Comparison of ENCODE assay signal across 8 mouse cellular contexts in genomic region chr10:60814444-60815057, GRCm38 (mm10). TPM values are rescaled to one million over a fixed set of nuclear protein-coding genes. Genes with fewer than 3 reads are reported as not detected.
DNase-seq lines count a peak whose midpoint lies in the region; ATAC-seq and TF ChIP-seq lines count a peak whose summit lies in the region.

No protein-coding gene starts in this region.

- H3K9me3 ChIP-seq in midbrain, embryonic 10.5 days (replicated peaks) = no peaks in the 10 kb centered on the region
- no peaks in the 10 kb centered on the region for H3K9me3 ChIP-seq in midbrain, embryonic 14.5 days (ENCODE audit: control insufficient read depth, low read length)
- no peaks in the 10 kb centered on the region for H3K9me3 ChIP-seq in embryonic facial prominence, embryonic 14.5 days (ENCODE audit: control insufficient read depth, low read length)
- H3K9me3 ChIP-seq in limb, embryonic 12.5 days = no peaks in the 10 kb centered on the region

- H3K27me3 ChIP-seq in midbrain, embryonic 10.5 days (ENCODE audit: low read depth, poor library complexity, severe bottlenecking) = peaks cover 86% of the 10 kb centered on the region
- no peaks in the 10 kb centered on the region for H3K27me3 ChIP-seq in midbrain, embryonic 14.5 days (ENCODE audit: control insufficient read depth, insufficient read depth, low read length)
- no peaks in the 10 kb centered on the region for H3K27me3 ChIP-seq in embryonic facial prominence, embryonic 14.5 days (replicated peaks; ENCODE audit: control insufficient read depth, insufficient read depth, low read length)
- H3K27me3 ChIP-seq in limb, embryonic 12.5 days = no peaks in the 10 kb centered on the region
- H3K27me3 ChIP-seq in small intestine, adult 2 months (ENCODE audit: control insufficient read depth, insufficient read depth, low read length) = no peaks in the 10 kb centered on the region
- no peaks in the 10 kb centered on the region for H3K27me3 ChIP-seq in thymus, adult 2 months (ENCODE audit: control insufficient read depth, insufficient read depth, low read length)

- no peaks in the 10 kb centered on the region for H3K36me3 ChIP-seq in midbrain, embryonic 10.5 days
- no peaks in the 10 kb centered on the region for H3K36me3 ChIP-seq in midbrain, embryonic 14.5 days (ENCODE audit: control insufficient read depth, insufficient read depth, low read length)
- H3K36me3 ChIP-seq in embryonic facial prominence, embryonic 14.5 days (ENCODE audit: control insufficient read depth, insufficient read depth, low read length) = no peaks in the 10 kb centered on the region
- no peaks in the 10 kb centered on the region for H3K36me3 ChIP-seq in limb, embryonic 12.5 days
- no peaks in the 10 kb centered on the region for H3K36me3 ChIP-seq in small intestine, adult 2 months (ENCODE audit: control insufficient read depth, insufficient read depth, low read length)
- no peaks in the 10 kb centered on the region for H3K36me3 ChIP-seq in thymus, adult 2 months (ENCODE audit: control insufficient read depth, insufficient read depth, low read length)

- peak overlapping the region; percentile 72 for H3K27ac ChIP-seq in midbrain, embryonic 10.5 days (replicated peaks)
- no peak overlapping the region for H3K27ac ChIP-seq in midbrain, embryonic 14.5 days (replicated peaks; ENCODE audit: low read depth, low read length)
- H3K27ac ChIP-seq in embryonic facial prominence, embryonic 14.5 days (replicated peaks; ENCODE audit: low read depth, low read length) = peak overlapping the region; percentile 46
- H3K27ac ChIP-seq in limb, embryonic 12.5 days = peak overlapping the region; percentile 97
- peak overlapping the region; percentile 53 for H3K27ac ChIP-seq in small intestine, adult 2 months (ENCODE audit: insufficient read depth, low read depth, low read length)
- H3K27ac ChIP-seq in thymus, adult 2 months (ENCODE audit: control insufficient read depth, insufficient read depth, low read length) = no peak overlapping the region

- ATAC-seq in midbrain, embryonic 14.5 days (ENCODE audit: low FRiP score, low TSS enrichment) = no peak
- ATAC-seq in embryonic facial prominence, embryonic 14.5 days (ENCODE audit: low read depth) = peak; percentile 31
- ATAC-seq in limb, embryonic 12.5 days (ENCODE audit: insufficient number of reproducible peaks, insufficient read depth, low FRiP score, low TSS enrichment, low read depth) = peak; percentile 22
- no peak for ATAC-seq in cerebellum, adult (ENCODE audit: insufficient number of reproducible peaks, low FRiP score, low TSS enrichment)

- H3K4me2 ChIP-seq in midbrain, embryonic 14.5 days (ENCODE audit: low read length) = no peak overlapping the region
- peak overlapping the region; percentile 20; the same call in 1 of the 2 replicates for H3K4me2 ChIP-seq in embryonic facial prominence, embryonic 14.5 days (ENCODE audit: low read depth, low read length)
- peak overlapping the region; percentile 49 for H3K4me2 ChIP-seq in limb, embryonic 12.5 days

- TF ChIP-seq POLR2A in small intestine, adult 2 months (IDR thresholded peaks at IDR 0.05; ENCODE audit: low read depth, low read length) = no peak
- no peak for TF ChIP-seq POLR2A in thymus, adult 2 months (IDR thresholded peaks at IDR 0.05; ENCODE audit: control insufficient read depth, extremely low read depth, insufficient read depth, low read length, poor library complexity)

- peaks cover 67% of the 10 kb centered on the region for H3K4me1 ChIP-seq in midbrain, embryonic 10.5 days
- peaks cover 27% of the 10 kb centered on the region for H3K4me1 ChIP-seq in midbrain, embryonic 14.5 days (ENCODE audit: control insufficient read depth, insufficient read depth, low read length)
- H3K4me1 ChIP-seq in embryonic facial prominence, embryonic 14.5 days (ENCODE audit: control insufficient read depth, insufficient read depth, low read length) = peaks cover 67% of the 10 kb centered on the region
- peaks cover 97% of the 10 kb centered on the region for H3K4me1 ChIP-seq in limb, embryonic 12.5 days (replicated peaks)
- peaks cover 25% of the 10 kb centered on the region for H3K4me1 ChIP-seq in small intestine, adult 2 months (ENCODE audit: control insufficient read depth, insufficient read depth, insufficient read length, low read length)
- H3K4me1 ChIP-seq in thymus, adult 2 months (replicated peaks; ENCODE audit: control insufficient read depth, insufficient read depth, low read length) = peaks cover 9% of the 10 kb centered on the region; the same call in 1 of the 2 replicates

- DNase-seq in midbrain, embryonic 10.5 days (ENCODE audit: low spot score) = no peak
- no peak for DNase-seq in midbrain, embryonic 14.5 days
- peak; percentile 66 for DNase-seq in embryonic facial prominence, embryonic 14.5 days (ENCODE audit: low spot score)
- DNase-seq in cerebellum, postnatal 14 days = no peak
- DNase-seq in thymus, adult 2 months = no peak

- no peak overlapping the region; the same call in 1 of the 2 replicates for H3K9ac ChIP-seq in midbrain, embryonic 14.5 days (replicated peaks; ENCODE audit: low read length)
- H3K9ac ChIP-seq in embryonic facial prominence, embryonic 14.5 days (ENCODE audit: low read depth, low read length) = 0 out of 2 replicates have a peak overlapping the region, but pooled peaks have one; percentile 25
- H3K9ac ChIP-seq in limb, embryonic 12.5 days (replicated peaks) = peak overlapping the region; percentile 52

- WGBS in midbrain, embryonic 10.5 days = 6% methylated on average over 10 of the region's 10 CpGs
- 9% methylated on average over 10 of the region's 10 CpGs for WGBS in midbrain, embryonic 14.5 days
- WGBS in embryonic facial prominence, embryonic 14.5 days = 13% methylated on average over 10 of the region's 10 CpGs
- WGBS in limb, embryonic 12.5 days = 4% methylated on average over 10 of the region's 10 CpGs
- 65% methylated on average over 10 of the region's 10 CpGs for WGBS in small intestine, adult 2 months
- 73% methylated on average over 10 of the region's 10 CpGs for WGBS in thymus, adult 2 months

- no peak overlapping the region for H3K4me3 ChIP-seq in midbrain, embryonic 10.5 days
- no peak overlapping the region for H3K4me3 ChIP-seq in midbrain, embryonic 14.5 days (replicated peaks; ENCODE audit: low read depth, low read length)
- H3K4me3 ChIP-seq in embryonic facial prominence, embryonic 14.5 days (ENCODE audit: low read depth, low read length) = no peak overlapping the region
- H3K4me3 ChIP-seq in limb, embryonic 12.5 days (replicated peaks) = no peak overlapping the region
- H3K4me3 ChIP-seq in small intestine, adult 2 months (ENCODE audit: low read depth, low read length) = no peak overlapping the region
- no peak overlapping the region for H3K4me3 ChIP-seq in thymus, adult 2 months (ENCODE audit: control insufficient read depth, insufficient read depth, low read length)

- TF ChIP-seq CTCF in small intestine, adult 2 months (IDR thresholded peaks at IDR 0.05; ENCODE audit: extremely low read depth, insufficient read length, insufficient replicate concordance, low read depth, low read length) = no peak
- TF ChIP-seq CTCF in thymus, adult 2 months (IDR thresholded peaks at IDR 0.05; ENCODE audit: borderline replicate concordance, control insufficient read depth, extremely low read depth, insufficient read depth, low read length, poor library complexity) = no peak

RNA-seq across cellular contexts. Expression of gene Unc5b, which starts 16.8 kb away (rescaled TPM):
- 2.7 and 3.2 TPM in 2 replicates for polyA plus RNA-seq in midbrain, embryonic 10.5 days (2016; fragmentation: Nextera tagmentation; extraction: Ambion mirVana)
- 2.4 and 2.8 TPM in 2 replicates for polyA plus RNA-seq in midbrain, embryonic 14.5 days (2014; fragmentation: Nextera tagmentation; extraction: Ambion mirVana)
- 6.1 and 6.6 TPM in 2 replicates for polyA plus RNA-seq in embryonic facial prominence, embryonic 14.5 days (2014; fragmentation: Nextera tagmentation; extraction: Ambion mirVana)
- polyA plus RNA-seq in limb, embryonic 12.5 days (2016; fragmentation: Nextera tagmentation; extraction: Ambion mirVana) = 12.7 and 13.5 TPM in 2 replicates
- 24.6 and 71.6 TPM in 2 replicates for polyA plus RNA-seq in small intestine, adult 2 months (2012; rRNA removed)
- polyA plus RNA-seq in thymus, adult 2 months (2012; rRNA removed) = 3.6 and 4.0 TPM in 2 replicates

Comparison
In these comparisons a context has a peak if more than half of its experiments do, and no peak if none do; other contexts are left out.
1. H3K27ac ChIP-seq: peak in midbrain, embryonic 10.5 days (single experiment), embryonic facial prominence, embryonic 14.5 days (single experiment), limb, embryonic 12.5 days (single experiment) and small intestine, adult 2 months (single experiment); none in midbrain, embryonic 14.5 days (single experiment) and thymus, adult 2 months (single experiment).
2. ATAC-seq: peak in embryonic facial prominence, embryonic 14.5 days (single experiment) and limb, embryonic 12.5 days (single experiment); none in midbrain, embryonic 14.5 days (single experiment) and cerebellum, adult (single experiment).